Mouse (Mus musculus): Measurements from ENCODE around the gene Ubap1l.

- no peak for TF ChIP-seq CTCF (IDR thresholded peaks at IDR 0.05; ENCODE audit: control insufficient read depth, insufficient read depth, low read length)
- TF ChIP-seq POLR2A (IDR thresholded peaks at IDR 0.05; ENCODE audit: borderline replicate concordance, control insufficient read depth, low read depth, low read length), result no peak
These were observed 33.5 kb upstream of the Ubap1l start for GRCm38 (mm10) chr9:65327371-65327770.
